Mouse (Mus musculus) megakaryocyte, embryonic 14.5 days (primary cell): ENCODE data around the gene Kif27.

Experiments used
- FLI1 ChIP-seq: IDR thresholded peaks from 2 replicates; pipeline ENCODE4 v1.6.1; 2012; ENCODE audit warnings: low read length, inconsistent platforms, mixed read lengths
- GATA1 ChIP-seq: IDR thresholded peaks from 3 replicates; pipeline ENCODE4 v1.6.1; 2012; ENCODE audit warnings: mixed read lengths, low read length, inconsistent platforms, borderline replicate concordance

- TF ChIP-seq GATA1 (no peak), FLI1 (no peak)
Observed at GRCm38 (mm10) chr13:58305230-58305629, 53.7 kb downstream of the Kif27 start.
